Mouse (Mus musculus) forebrain, embryonic 16.5 days (tissue): ENCODE measurements around the gene Mob3b. TPM values are rescaled to one million over a fixed set of nuclear protein-coding genes. Genes with fewer than 3 reads are reported as not detected.

ENCODE experiments used
- polyA plus RNA-seq: library from polyadenylated mRNA; unstranded; fragments of >200 nt; fragmentation: Nextera tagmentation; extraction: Ambion mirVana; gene quantifications from 2 replicates; pipeline ENCODE4 v1.2.1, GENCODE M21; 2015

Mob3b gene
- polyA plus RNA-seq, 1 experiment from 2014 or later = 4.3 TPM

Other genes starting within 250 kb of the Mob3b start
- 0.27 TPM in 1 of 2 replicates, not detected in the other for gene Ifnk, start 5.4 kb downstream of the Mob3b start, polyA plus RNA-seq
- 49.1 and 50.2 TPM in 2 replicates for gene C9orf72, start 68.7 kb upstream of the Mob3b start, polyA plus RNA-seq